Mouse (Mus musculus) embryonic facial prominence, embryonic 14.5 days (tissue): ENCODE measurements around the gene Pknox1. TPM values are rescaled to one million over a fixed set of nuclear protein-coding genes. Genes with fewer than 3 reads are reported as not detected.
"Not testable (repeated sequence)": the region's sequence is repeated elsewhere in the genome, so short reads cannot be mapped to it uniquely, and the experiment has no call there.

Experiments used
- ATAC-seq: fragments of 200-750 bp; cut with Nextera tagmentation; 2 replicates; pipeline ENCODE4 v1.8.0; 2017; ENCODE audit warnings: low read depth, moderate number of reproducible peaks, moderate TSS enrichment
- DNase-seq: peaks from one replicate; pipeline ENCODE4 v3.0.0-alpha.2; 2015; ENCODE audit warnings: low spot score
- H3K27ac ChIP-seq: fragments of 300-500 bp; sonication (generic); replicated peaks from 2 replicates; pipeline ENCODE4 v1.5.1; 2014; ENCODE audit warnings: low read depth, mild to moderate bottlenecking, low read length, moderate library complexity
- H3K27me3 ChIP-seq: fragments of 300-500 bp; sonication (generic); replicated peaks from 2 replicates; pipeline ENCODE4 v1.6.1; 2014; ENCODE audit warnings: low read length; ENCODE audit not compliant: control insufficient read depth, insufficient read depth
- H3K36me3 ChIP-seq: fragments of 300-500 bp; sonication (generic); 2 replicates; pipeline ENCODE4 v1.6.1; 2014; ENCODE audit warnings: low read length, mixed read lengths; ENCODE audit not compliant: control insufficient read depth, insufficient read depth
- H3K4me1 ChIP-seq: fragments of 300-500 bp; sonication (generic); 2 replicates; pipeline ENCODE4 v1.6.1; 2014; ENCODE audit warnings: antibody characterized with exemption, low read length; ENCODE audit not compliant: control insufficient read depth, insufficient read depth
- H3K4me2 ChIP-seq: fragments of 300-500 bp; sonication (generic); 2 replicates; pipeline ENCODE4 v1.6.1; 2014; ENCODE audit warnings: low read depth, mild to moderate bottlenecking, low read length, moderate library complexity, mixed read lengths
- H3K4me3 ChIP-seq: fragments of 300-500 bp; sonication (generic); 2 replicates; pipeline ENCODE4 v1.5.1; 2014; ENCODE audit warnings: low read depth, mild to moderate bottlenecking, low read length
- H3K9ac ChIP-seq: fragments of 300-500 bp; sonication (generic); 2 replicates; pipeline ENCODE4 v1.6.1; 2014; ENCODE audit warnings: low read depth, mild to moderate bottlenecking, low read length, moderate library complexity, mixed read lengths
- H3K9me3 ChIP-seq: fragments of 300-500 bp; sonication (generic); 2 replicates; pipeline ENCODE4 v1.6.1; 2016; ENCODE audit warnings: low read length; ENCODE audit not compliant: control insufficient read depth
- WGBS: fragments of 180-500 bp; shearing (Covaris S2); extraction: QIAGEN DNeasy Blood & Tissue Kit; methylation state at CpG from one replicate; pipeline ENCODE4 v1.1.7; 2014; 5-methylcytosine and 5-hydroxymethylcytosine counted together
- polyA plus RNA-seq: library from polyadenylated mRNA; unstranded; fragments of >200 nt; fragmentation: Nextera tagmentation; extraction: Ambion mirVana; gene quantifications from 2 replicates; pipeline ENCODE4 v1.2.1, GENCODE M21; 2014

Pknox1 gene
- polyA plus RNA-seq, 1 experiment from 2014 or later: 31.1 TPM

DNA sequence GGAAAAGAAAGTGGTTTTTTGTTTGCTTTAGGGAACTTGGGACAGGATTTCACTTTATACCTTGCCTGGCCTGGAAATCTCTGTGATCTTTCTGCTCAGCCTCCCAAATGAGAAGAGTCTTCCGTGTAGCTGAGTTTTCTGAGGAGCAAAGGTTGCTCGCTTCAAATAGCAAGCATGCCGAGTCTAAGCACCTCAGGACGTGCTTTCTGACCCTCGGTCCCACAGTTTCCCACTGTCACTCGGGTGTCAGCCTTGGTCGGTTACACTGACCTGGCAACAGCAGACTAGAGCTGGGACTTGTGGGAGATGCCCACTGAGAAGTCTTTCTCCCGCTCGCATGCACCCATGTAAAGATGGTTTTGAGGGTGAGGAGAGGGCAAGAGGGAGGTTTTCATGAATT is 33.4 kb downstream of the Pknox1 start:
- H3K9me3 ChIP-seq: no peaks in the 10 kb centered on the region
- H3K4me3 ChIP-seq: no peak overlapping the region
- H3K27me3 ChIP-seq: no peaks in the 10 kb centered on the region
- no peak overlapping the region for H3K4me2 ChIP-seq
- ATAC-seq (no peak), DNase-seq (no peak)
- peaks cover 64% of the 10 kb centered on the region for H3K36me3 ChIP-seq
- WGBS: 86% methylated on average over 9 of the region's 9 CpGs
- H3K27ac ChIP-seq: no peak overlapping the region
- H3K4me1 ChIP-seq: no peaks in the 10 kb centered on the region
- H3K9ac ChIP-seq: no peak overlapping the region

DNA sequence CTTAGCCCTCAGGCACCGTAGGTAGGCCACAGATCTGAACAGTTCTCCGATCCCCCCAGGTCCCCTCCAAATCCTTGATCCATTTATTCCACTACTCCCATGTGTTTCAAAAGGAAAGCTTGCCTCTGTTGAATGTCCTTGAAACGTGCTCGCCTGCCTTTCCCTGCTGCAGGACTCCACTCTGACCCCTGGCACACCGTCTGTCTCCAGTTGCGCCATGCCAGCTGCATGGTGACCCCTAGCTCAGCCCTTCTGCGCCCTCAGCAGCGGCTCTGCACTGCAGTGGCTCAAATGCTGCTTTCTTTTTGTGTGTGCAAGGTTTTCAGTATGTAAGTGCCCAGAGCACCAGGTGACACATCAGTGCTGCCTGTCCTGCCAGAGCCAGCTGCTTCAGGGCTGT is 34.1 kb downstream of the Pknox1 start:
- H3K27ac ChIP-seq: no peak overlapping the region

DNA sequence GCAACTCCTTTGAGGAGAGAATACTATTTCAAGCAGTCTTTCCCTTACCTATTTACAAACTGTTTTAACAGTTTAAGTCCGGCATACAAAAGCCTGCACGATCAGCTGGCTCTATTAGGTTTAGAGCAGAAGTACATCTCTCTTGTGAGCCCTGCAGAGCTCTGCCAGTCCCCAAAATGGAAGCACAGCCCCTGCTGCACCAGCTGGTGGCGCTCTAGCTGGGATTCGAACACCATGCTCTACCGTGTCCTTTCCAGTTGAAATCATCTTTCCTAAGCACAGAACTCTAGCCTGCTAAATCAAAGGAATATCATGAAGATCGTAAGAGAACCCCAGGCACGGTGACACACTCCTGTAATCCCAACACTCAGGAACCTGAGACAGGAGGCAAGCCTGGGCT is 41.9 kb downstream of the Pknox1 start:
- WGBS: 81% methylated on average over 7 of the region's 7 CpGs
- Histone ChIP-seq H3K27ac (no peak overlapping the region), H3K27me3 (no peaks in the 10 kb centered on the region), H3K9me3 (no peaks in the 10 kb centered on the region), H3K4me1 (no peaks in the 10 kb centered on the region), H3K4me2 (no peak overlapping the region), H3K36me3 (peaks cover 34% of the 10 kb centered on the region), H3K4me3 (no peak overlapping the region), H3K9ac (no peak overlapping the region)
- DNase-seq (no peak), ATAC-seq (no peak)

More for the DNA sequence above, 34.1 kb downstream of the Pknox1 start:
- WGBS: 80% methylated on average over 8 of the region's 8 CpGs
- Histone ChIP-seq H3K4me3 (no peak overlapping the region), H3K27me3 (no peaks in the 10 kb centered on the region), H3K36me3 (peaks cover 64% of the 10 kb centered on the region), H3K9me3 (no peaks in the 10 kb centered on the region), H3K9ac (no peak overlapping the region), H3K4me1 (no peaks in the 10 kb centered on the region), H3K4me2 (no peak overlapping the region)
- no peak for DNase-seq
- ATAC-seq: no peak

DNA sequence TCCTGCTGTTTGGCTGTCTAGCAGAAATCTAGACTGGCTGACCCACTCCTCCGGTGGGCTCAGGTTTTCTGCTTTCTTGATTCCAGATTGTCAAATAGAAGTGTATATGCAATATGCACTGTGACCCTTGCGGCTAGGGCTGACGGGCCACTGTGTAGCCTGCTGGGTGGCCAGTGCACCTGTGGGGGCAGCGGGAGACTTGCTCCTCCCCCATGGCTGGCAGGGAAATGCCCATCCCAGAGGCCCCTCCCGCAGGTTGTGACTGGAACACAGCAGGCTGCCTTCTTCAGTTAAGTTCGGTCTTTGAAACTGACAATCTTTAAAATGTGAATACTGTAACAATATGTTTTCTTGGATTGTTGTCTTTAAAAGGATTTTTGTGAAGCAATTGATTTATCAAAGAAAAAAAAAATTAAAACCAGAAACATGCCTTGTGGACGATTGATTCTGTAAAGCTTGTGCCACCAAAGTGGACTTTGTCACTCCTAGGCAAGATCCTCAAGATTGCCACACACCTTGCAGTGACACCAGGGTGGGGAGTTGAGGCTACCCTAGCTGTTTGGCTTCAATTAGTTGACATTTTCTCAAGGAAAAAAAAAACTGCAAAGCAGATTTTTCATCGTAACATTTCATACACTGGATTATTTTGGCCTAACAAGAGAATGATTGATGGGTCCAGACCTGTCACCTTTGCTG is 42.9 kb downstream of the Pknox1 start:
- H3K36me3 ChIP-seq: peaks cover 28% of the 10 kb centered on the region
- DNase-seq (no peak), ATAC-seq (no peak)
- WGBS: 79% methylated on average over 8 of the region's 8 CpGs
- no peak overlapping the region for H3K9ac ChIP-seq
- no peak overlapping the region for H3K27ac ChIP-seq
- no peaks in the 10 kb centered on the region for H3K9me3 ChIP-seq
- no peak overlapping the region for H3K4me3 ChIP-seq
- H3K4me1 ChIP-seq: no peaks in the 10 kb centered on the region
- no peak overlapping the region for H3K4me2 ChIP-seq
- no peaks in the 10 kb centered on the region for H3K27me3 ChIP-seq

DNA sequence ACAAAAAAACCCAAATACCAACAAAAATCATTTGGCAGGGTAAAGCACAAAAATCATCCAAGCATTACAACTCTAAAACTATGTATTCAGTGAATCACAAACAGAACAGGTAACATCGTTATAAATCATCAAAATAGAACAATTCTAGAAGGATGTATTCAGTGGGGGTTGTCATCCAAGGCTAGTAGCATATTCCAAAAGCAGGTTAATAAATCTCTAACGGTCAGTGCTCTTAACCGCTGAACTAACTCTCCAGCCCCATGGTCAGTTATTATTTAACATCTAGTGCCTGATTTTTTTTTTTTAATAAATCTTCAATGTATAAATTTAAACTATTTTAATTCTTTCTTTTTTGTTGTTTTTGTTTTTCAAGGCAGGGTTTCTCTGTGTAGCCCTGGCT is 44.6 kb downstream of the Pknox1 start:
- peaks cover 10% of the 10 kb centered on the region for H3K36me3 ChIP-seq
- not testable (repeated sequence) for H3K4me1 ChIP-seq, H3K4me2 ChIP-seq, H3K9ac ChIP-seq, H3K9me3 ChIP-seq, H3K4me3 ChIP-seq, ATAC-seq, DNase-seq, H3K27me3 ChIP-seq, H3K27ac ChIP-seq
- WGBS: 97% methylated on average over 3 of the region's 3 CpGs

DNA sequence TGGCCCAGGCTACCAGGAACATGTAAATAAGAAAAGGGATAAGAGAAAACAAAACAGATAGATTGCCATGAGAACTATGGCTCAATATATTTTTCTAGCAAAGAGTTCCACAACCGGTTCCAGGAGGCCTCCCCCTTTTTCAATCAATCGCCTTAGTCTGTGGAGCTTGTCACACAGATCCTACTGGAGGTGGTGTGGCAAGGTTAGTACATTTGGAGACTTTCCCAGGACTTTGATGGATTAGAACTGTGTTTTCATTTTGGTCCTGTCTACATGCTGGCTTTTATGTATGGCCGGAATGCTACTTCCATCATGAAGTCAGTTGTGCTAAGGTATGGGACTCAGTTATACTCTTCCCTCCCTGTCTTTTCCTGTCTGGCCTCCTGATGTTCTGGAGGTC is 45.4 kb downstream of the Pknox1 start:
- 88% methylated on average over 3 of the region's 3 CpGs for WGBS
- Histone ChIP-seq H3K27ac (no peak overlapping the region), H3K9me3 (no peaks in the 10 kb centered on the region), H3K4me2 (no peak overlapping the region), H3K36me3 (peaks cover 4% of the 10 kb centered on the region), H3K9ac (no peak overlapping the region), H3K4me1 (no peaks in the 10 kb centered on the region), H3K4me3 (no peak overlapping the region), H3K27me3 (no peaks in the 10 kb centered on the region)
- no peak for ATAC-seq
- DNase-seq: no peak

DNA sequence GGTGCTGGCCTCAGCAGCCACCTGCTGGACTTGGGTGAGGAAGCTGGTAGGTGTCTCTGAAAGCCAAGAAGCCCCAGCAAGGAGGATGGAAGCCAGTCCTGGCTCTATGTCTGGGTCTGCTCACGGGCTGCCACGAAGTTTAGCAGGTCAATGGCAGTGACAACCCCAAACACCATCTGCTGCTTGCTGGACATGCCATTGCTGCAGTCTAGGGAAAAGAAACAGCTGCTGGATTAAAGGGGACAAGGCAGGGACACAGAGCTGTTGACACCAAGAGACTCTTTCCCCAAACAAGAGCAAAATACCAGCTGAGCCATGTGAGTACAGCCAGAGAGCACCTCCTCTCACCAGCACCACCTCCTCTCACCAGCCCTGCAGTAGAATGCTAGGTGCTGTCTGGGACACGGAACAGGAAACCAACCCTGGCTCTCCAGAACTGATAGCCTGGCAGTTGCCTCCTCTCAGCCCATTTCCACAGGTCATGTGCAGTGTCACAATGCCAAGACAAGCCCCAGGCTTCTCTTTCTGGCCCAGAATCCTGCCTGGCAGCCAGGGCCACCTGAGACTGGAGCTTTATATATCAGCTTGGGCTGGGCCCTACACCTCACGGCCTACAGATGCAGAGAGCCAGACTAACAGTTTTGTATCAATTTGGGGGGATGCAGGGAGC is 48.7 kb downstream of the Pknox1 start:
- Histone ChIP-seq H3K27me3 (no peaks in the 10 kb centered on the region), H3K4me2 (no peak overlapping the region), H3K9me3 (no peaks in the 10 kb centered on the region), H3K9ac (no peak overlapping the region), H3K4me3 (no peak overlapping the region), H3K4me1 (no peaks in the 10 kb centered on the region), H3K27ac (no peak overlapping the region), H3K36me3 (no peaks in the 10 kb centered on the region)
- ATAC-seq: no peak
- peak; percentile 39 for DNase-seq
- 70% methylated on average over 4 of the region's 4 CpGs for WGBS

DNA sequence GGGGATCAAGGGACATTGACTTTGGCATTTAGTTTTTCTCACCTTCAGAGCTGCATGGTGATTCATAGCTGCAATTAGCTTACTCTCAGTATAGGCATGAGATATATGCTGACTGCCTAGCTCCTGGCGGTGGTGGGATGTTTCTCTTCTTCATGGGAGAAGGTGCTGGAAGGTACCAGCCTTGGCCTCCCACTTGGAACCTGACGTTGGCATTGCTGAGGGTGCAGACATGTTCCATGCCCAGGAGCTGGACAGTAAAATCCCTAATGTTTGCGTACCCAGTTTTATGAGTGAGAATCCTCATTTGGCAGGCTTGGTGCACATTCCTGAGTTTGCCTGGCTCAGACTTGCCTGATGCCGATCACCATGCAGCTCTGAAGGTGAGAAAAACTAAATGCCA is 58.6 kb downstream of the Pknox1 start:
- Histone ChIP-seq H3K9ac (no peak overlapping the region), H3K9me3 (no peaks in the 10 kb centered on the region), H3K27me3 (no peaks in the 10 kb centered on the region), H3K4me3 (no peak overlapping the region), H3K27ac (no peak overlapping the region), H3K4me2 (no peak overlapping the region), H3K4me1 (no peaks in the 10 kb centered on the region), H3K36me3 (no peaks in the 10 kb centered on the region)
- ATAC-seq (no peak), DNase-seq (no peak)
- 95% methylated on average over 4 of the region's 4 CpGs for WGBS

DNA sequence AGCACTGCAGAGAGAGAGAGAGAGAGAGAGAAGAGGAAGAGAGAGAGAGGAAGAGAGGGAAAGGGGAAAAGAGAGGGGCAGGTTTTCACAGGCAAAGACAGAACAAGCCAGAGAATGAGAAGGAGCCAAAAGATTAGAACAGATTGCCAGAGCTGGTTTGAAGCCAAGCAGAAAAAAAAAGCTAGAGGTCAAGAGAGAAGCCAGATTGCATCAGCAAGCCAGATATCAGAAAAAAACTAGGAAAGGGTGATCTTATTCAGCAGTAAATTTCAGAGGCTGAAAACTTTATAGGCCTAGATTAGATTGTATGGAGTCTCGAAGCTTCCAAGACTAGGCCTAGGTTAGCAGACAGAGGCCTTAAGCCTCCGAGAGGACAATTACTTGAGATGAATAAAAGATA is 63.4 kb downstream of the Pknox1 start:
- H3K9ac ChIP-seq: no peak overlapping the region
- no peaks in the 10 kb centered on the region for H3K36me3 ChIP-seq
- H3K4me1 ChIP-seq: no peaks in the 10 kb centered on the region
- H3K9me3 ChIP-seq: no peaks in the 10 kb centered on the region
- no peak for ATAC-seq
- no peaks in the 10 kb centered on the region for H3K27me3 ChIP-seq
- no peak overlapping the region for H3K4me3 ChIP-seq
- no peak overlapping the region for H3K27ac ChIP-seq
- H3K4me2 ChIP-seq: no peak overlapping the region
- 91% methylated on average over 2 of the region's 2 CpGs for WGBS
- no peak for DNase-seq
